Mouse (Mus musculus) hindbrain, embryonic 11.5 days (tissue): ENCODE measurements around the gene Pik3r2. TPM values are rescaled to one million over a fixed set of nuclear protein-coding genes. Genes with fewer than 3 reads are reported as not detected.
"Not testable (repeated sequence)": the region's sequence is repeated elsewhere in the genome, so short reads cannot be mapped to it uniquely, and the experiment has no call there.

Experiments
- ATAC-seq: fragments of 200-750 bp; cut with Nextera tagmentation; 2 replicates; pipeline ENCODE4 v1.8.0; 2017; ENCODE audit warnings: mild to moderate bottlenecking, moderate TSS enrichment, moderate library complexity; ENCODE audit not compliant: low FRiP score
- DNase-seq: peaks from one replicate; pipeline ENCODE4 v3.0.0-alpha.2; 2015; ENCODE audit warnings: low spot score
- H3K27ac ChIP-seq: fragments of 300-500 bp; sonication (generic); 2 replicates; pipeline ENCODE4 v1.5.1; 2014; ENCODE audit warnings: mild to moderate bottlenecking, low read depth, low read length
- H3K27me3 ChIP-seq: fragments of 300-500 bp; sonication (generic); 2 replicates; pipeline ENCODE4 v1.6.1; 2014; ENCODE audit warnings: mild to moderate bottlenecking, low read length, moderate library complexity, mixed read lengths; ENCODE audit not compliant: control insufficient read depth, insufficient read depth
- H3K36me3 ChIP-seq: fragments of 300-500 bp; sonication (generic); 2 replicates; pipeline ENCODE4 v1.6.1; 2014; ENCODE audit warnings: mild to moderate bottlenecking, low read length, moderate library complexity, mixed read lengths; ENCODE audit not compliant: control insufficient read depth, insufficient read depth
- H3K4me1 ChIP-seq: fragments of 300-500 bp; sonication (generic); replicated peaks from 2 replicates; pipeline ENCODE4 v1.6.1; 2014; ENCODE audit warnings: low read length, mixed read lengths; ENCODE audit not compliant: control insufficient read depth, insufficient read depth
- H3K4me2 ChIP-seq: fragments of 300-500 bp; sonication (generic); replicated peaks from 2 replicates; pipeline ENCODE4 v1.6.1; 2014; ENCODE audit warnings: mild to moderate bottlenecking, low read depth, low read length
- H3K4me3 ChIP-seq: fragments of 300-500 bp; sonication (generic); 2 replicates; pipeline ENCODE4 v1.5.1; 2014; ENCODE audit warnings: low read depth, low read length
- H3K9ac ChIP-seq: fragments of 300-500 bp; sonication (generic); 2 replicates; pipeline ENCODE4 v1.6.1; 2014; ENCODE audit warnings: low read depth, low read length
- H3K9me3 ChIP-seq: fragments of 300-500 bp; sonication (generic); 2 replicates; pipeline ENCODE4 v1.6.1; 2016; ENCODE audit warnings: low read length; ENCODE audit not compliant: control insufficient read depth
- WGBS: fragments of 180-500 bp; shearing (Covaris S2); extraction: QIAGEN DNeasy Blood & Tissue Kit; methylation state at CpG from one replicate; pipeline ENCODE4 v1.1.7; 2014; 5-methylcytosine and 5-hydroxymethylcytosine counted together
- polyA plus RNA-seq: library from polyadenylated mRNA; unstranded; fragments of >200 nt; fragmentation: Nextera tagmentation; extraction: Ambion mirVana; gene quantifications from 2 replicates; pipeline ENCODE4 v1.2.1, GENCODE M21; 2014

Pik3r2 gene
- 31.5 and 36.5 TPM in 2 replicates for polyA plus RNA-seq

DNA sequence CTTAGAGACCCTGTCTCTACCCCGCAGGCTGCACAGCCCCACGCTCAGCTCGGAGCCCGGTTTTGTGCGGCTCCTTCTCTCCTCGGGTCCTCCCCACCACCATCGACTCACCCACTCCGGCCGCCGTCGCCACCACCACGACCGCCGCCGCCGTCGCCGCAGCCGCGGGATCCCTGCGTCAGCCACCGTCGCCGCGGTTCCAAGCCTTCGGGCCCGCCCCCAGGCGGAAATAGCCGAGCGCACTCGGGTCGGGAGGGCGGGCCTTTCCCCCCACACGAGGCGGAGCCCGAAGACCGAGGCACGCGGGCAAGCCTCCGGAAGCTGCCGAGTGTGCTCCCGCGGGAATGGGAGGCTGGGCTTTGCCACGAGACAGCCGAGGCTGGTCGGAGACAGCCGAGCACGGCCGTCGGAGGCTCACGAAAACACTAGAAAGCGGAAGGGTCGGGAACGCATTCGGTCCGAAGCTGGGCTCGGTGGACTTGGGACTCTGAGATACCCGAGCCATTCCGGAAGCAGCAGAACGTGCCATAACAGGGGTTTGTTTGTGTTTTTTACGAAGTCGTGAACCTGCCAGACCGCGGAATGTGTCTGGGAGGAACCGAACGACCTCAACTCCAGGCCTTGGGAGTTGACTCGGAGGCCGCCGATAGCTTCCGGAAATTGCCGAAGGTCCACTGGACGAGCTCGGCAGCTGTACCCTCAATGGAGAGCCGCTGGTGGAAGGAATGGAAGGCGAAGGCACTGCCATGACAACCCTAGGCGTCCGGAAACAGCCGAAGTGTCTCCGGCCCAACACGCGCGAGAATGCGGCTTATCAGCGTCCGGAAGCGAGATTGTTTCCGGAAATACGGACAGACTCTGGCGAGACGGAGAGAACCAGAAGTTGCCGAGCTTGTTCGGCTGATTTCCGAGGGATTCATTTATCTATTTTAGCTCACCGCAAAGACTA lies at the start of gene Pik3r2:
Gene Pik3r2, minus strand, starts transcription at position 218 of the 949 bp plus-strand sequence.
- peak within 1 kb of the TSS; percentile 93 for H3K27ac ChIP-seq
- H3K4me2 ChIP-seq: peak within 1 kb of the TSS; percentile 93
- ATAC-seq: peak; percentile 94
- H3K36me3 ChIP-seq: peaks cover 9% of the 10 kb centered on the region; the same call in 1 of the 2 replicates
- under 1% methylated on average over 83 of the region's 94 CpGs for WGBS
- H3K4me3 ChIP-seq: peak within 1 kb of the TSS; percentile 85
- peaks cover 7% of the 10 kb centered on the region for H3K4me1 ChIP-seq
- H3K27me3 ChIP-seq: no peaks in the 10 kb centered on the region; the same call in 1 of the 2 replicates
- H3K9ac ChIP-seq: peak within 1 kb of the TSS; percentile 96
- no peaks in the 10 kb centered on the region for H3K9me3 ChIP-seq
- DNase-seq: peak; percentile 100

- no peak overlapping the region for H3K9ac ChIP-seq
- 90% methylated on average over 8 of the region's 8 CpGs for WGBS
Observed at GRCm38 (mm10) chr8:70825816-70826215, 49.3 kb upstream of the Pik3r2 start.

GRCm38 (mm10) chr8:70823802-70824201 lies 47.3 kb upstream of the Pik3r2 start:
- ATAC-seq (no peak), DNase-seq (no peak)
- WGBS: 85% methylated on average over 7 of the region's 7 CpGs
- Histone ChIP-seq H3K27ac (no peak overlapping the region), H3K27me3 (peaks cover 7% of the 10 kb centered on the region; the same call in 1 of the 2 replicates), H3K9ac (no peak overlapping the region), H3K4me3 (no peak overlapping the region), H3K36me3 (no peaks in the 10 kb centered on the region), H3K4me1 (no peaks in the 10 kb centered on the region), H3K9me3 (no peaks in the 10 kb centered on the region), H3K4me2 (no peak overlapping the region)

More at GRCm38 (mm10) chr8:70825816-70826215, 49.3 kb upstream of the Pik3r2 start:
- H3K9me3 ChIP-seq: no peaks in the 10 kb centered on the region
- H3K4me2 ChIP-seq: no peak overlapping the region
- H3K27ac ChIP-seq: no peak overlapping the region
- no peak overlapping the region for H3K4me3 ChIP-seq
- peaks cover 2% of the 10 kb centered on the region; the same call in 1 of the 2 replicates for H3K27me3 ChIP-seq
- no peaks in the 10 kb centered on the region for H3K36me3 ChIP-seq
- ATAC-seq: no peak
- no peaks in the 10 kb centered on the region for H3K4me1 ChIP-seq
- DNase-seq: no peak

DNA sequence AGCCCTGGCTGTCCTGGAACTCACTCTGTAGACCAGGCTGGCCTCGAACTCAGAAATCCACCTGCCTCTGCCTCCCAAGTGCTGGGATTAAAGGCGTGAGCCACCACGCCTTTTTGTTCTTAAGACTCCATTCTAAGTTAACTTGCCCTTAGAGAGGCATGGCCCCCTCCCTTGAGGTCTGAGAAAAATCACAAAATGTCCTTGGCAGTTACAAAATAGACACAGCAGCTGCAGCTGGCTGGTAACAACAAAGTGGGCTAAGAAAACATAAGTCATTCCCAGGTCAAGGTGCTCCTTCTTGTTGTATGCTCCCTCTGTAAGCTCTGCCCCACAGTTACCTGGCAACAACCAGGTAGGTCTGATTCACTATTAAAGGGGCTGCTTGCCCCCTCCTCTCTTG lies 46.1 kb upstream of the Pik3r2 start:
- not testable (repeated sequence) for ATAC-seq, H3K4me3 ChIP-seq, H3K9ac ChIP-seq, H3K36me3 ChIP-seq, H3K27ac ChIP-seq, H3K4me1 ChIP-seq, H3K9me3 ChIP-seq, H3K4me2 ChIP-seq, DNase-seq, H3K27me3 ChIP-seq
- 78% methylated on average over 3 of the region's 3 CpGs for WGBS

DNA sequence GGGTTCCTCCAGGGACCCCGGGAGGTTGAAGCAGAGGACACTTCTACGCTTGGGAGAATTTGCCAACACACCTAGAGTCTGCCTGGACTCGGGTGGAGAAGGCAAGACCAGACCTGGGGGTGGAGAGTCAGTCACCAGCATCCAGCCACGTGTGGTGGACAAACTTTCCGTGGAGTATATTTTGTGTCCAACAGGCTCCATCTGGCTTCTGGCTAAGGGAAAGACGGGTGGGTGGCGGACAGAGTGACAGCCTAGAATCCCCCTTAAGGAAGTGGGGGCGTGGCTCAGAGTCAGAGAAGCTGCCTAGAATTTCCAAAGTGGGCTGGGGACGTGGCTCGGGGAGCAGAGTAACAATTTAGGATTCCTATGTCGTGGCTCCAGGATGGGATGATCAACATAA lies 45.5 kb upstream of the Pik3r2 start:
- H3K9me3 ChIP-seq: no peaks in the 10 kb centered on the region

GRCm38 (mm10) chr8:70821399-70821962 lies 45.0 kb upstream of the Pik3r2 start:
- no peaks in the 10 kb centered on the region for H3K36me3 ChIP-seq
- peaks cover 16% of the 10 kb centered on the region for H3K27me3 ChIP-seq
- no peak overlapping the region for H3K4me3 ChIP-seq
- no peak overlapping the region for H3K9ac ChIP-seq
- no peak overlapping the region for H3K4me2 ChIP-seq
- no peaks in the 10 kb centered on the region for H3K9me3 ChIP-seq
- DNase-seq (peak; percentile 92), ATAC-seq (peak; percentile 15; the same call in 1 of the 2 replicates)
- H3K27ac ChIP-seq: no peak overlapping the region
- H3K4me1 ChIP-seq: peaks cover 5% of the 10 kb centered on the region; the same call in 1 of the 2 replicates
- WGBS: 15% methylated on average over 30 of the region's 30 CpGs

More for the DNA sequence above, 45.5 kb upstream of the Pik3r2 start:
- no peak overlapping the region for H3K27ac ChIP-seq
- ATAC-seq (no peak), DNase-seq (no peak)
- H3K27me3 ChIP-seq: peaks cover 11% of the 10 kb centered on the region
- H3K4me1 ChIP-seq: peaks cover under 1% of the 10 kb centered on the region; the same call in 1 of the 2 replicates
- H3K36me3 ChIP-seq: no peaks in the 10 kb centered on the region
- H3K4me2 ChIP-seq: no peak overlapping the region
- WGBS: 53% methylated on average over 11 of the region's 11 CpGs
- H3K4me3 ChIP-seq: no peak overlapping the region
- H3K9ac ChIP-seq: no peak overlapping the region

- peaks cover 20% of the 10 kb centered on the region for H3K27me3 ChIP-seq
- no peak overlapping the region for H3K27ac ChIP-seq
- no peak overlapping the region for H3K9ac ChIP-seq
- H3K36me3 ChIP-seq: no peaks in the 10 kb centered on the region
- H3K4me3 ChIP-seq: no peak overlapping the region
- H3K4me1 ChIP-seq: peaks cover 5% of the 10 kb centered on the region; the same call in 1 of the 2 replicates
- ATAC-seq: peak; percentile 82
- peak; percentile 75 for DNase-seq
- peak overlapping the region; percentile 29; the same call in 1 of the 2 replicates for H3K4me2 ChIP-seq
- WGBS: 2% methylated on average over 31 of the region's 31 CpGs
- no peaks in the 10 kb centered on the region for H3K9me3 ChIP-seq
Observed at GRCm38 (mm10) chr8:70820101-70820935, 43.8 kb upstream of the Pik3r2 start.

DNA sequence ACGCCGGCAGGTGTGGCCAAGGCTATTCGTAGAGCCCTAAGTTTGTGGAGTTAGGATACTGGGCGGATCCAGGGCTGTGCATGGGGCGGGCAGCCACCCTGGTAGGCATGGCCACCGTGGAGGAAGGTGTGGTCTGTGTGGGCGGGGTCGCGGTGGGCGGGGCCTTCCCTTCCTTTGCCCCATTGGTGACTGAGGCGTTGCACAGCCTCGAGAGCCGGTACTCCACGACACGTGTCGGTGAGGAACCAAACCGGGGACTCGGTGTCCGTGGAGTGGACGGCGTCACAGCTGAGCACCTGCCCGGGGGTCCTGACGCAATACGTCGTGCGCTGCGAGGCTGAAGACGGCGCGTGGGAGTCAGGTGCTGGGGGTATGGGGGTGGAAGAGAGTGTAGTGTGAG lies 40.2 kb upstream of the Pik3r2 start:
- ATAC-seq (no peak), DNase-seq (no peak)
- Histone ChIP-seq H3K27me3 (peaks cover 20% of the 10 kb centered on the region), H3K9ac (no peak overlapping the region), H3K4me2 (0 out of 2 replicates have a peak overlapping the region, but pooled peaks have one; percentile 14), H3K27ac (no peak overlapping the region), H3K9me3 (no peaks in the 10 kb centered on the region), H3K4me3 (no peak overlapping the region), H3K4me1 (peaks cover 5% of the 10 kb centered on the region; the same call in 1 of the 2 replicates), H3K36me3 (no peaks in the 10 kb centered on the region)
- 10% methylated on average over 30 of the region's 30 CpGs for WGBS
